Mouse (Mus musculus) embryonic fibroblast, embryonic 13.5 days (primary cell): ENCODE results near the gene Farsa.

ENCODE experiments used
- CTCF ChIP-seq: IDR thresholded peaks from 2 replicates; pipeline ENCODE4 v1.5.1; 2011; ENCODE audit warnings: mild to moderate bottlenecking, control low read depth, low read length, moderate library complexity, borderline replicate concordance; ENCODE audit not compliant: insufficient read depth
- POLR2A ChIP-seq: IDR thresholded peaks from 2 replicates; pipeline ENCODE4 v1.6.1; 2011; ENCODE audit warnings: low read depth, mild to moderate bottlenecking, control low read depth, low read length, moderate library complexity

DNA sequence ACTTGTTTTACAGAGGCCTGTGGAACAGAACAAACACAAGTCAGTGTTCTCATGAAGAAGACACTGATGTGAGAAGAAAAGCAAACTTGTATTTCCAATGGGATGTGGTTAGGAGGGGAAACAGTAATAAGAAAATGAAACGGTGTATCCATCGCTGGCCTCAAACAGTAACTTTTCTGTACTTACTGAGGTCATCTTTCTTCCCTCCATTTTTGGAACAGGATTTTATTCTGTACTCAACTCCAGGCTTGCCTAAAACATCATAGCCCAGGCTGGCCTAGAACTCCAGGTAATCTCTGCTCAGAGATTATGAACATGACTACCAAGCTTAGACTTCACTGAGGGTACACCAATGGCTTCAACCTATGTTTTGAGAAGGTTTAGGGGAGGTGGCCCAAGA is 17.4 kb upstream of the Farsa start:
- TF ChIP-seq CTCF: no peak
- no peak for TF ChIP-seq POLR2A
